Mouse (Mus musculus): ENCODE results near the gene Elk3. TPM values are rescaled to one million over a fixed set of nuclear protein-coding genes. Genes with fewer than 3 reads are reported as not detected.

Gene Elk3
- polyA plus RNA-seq, 1 experiment from 2014 or later: 51.7 TPM

- Histone ChIP-seq H3K4me2 (ENCODE audit: low read depth, severe bottlenecking) (no peak overlapping the region), H3K27me3 (ENCODE audit: control insufficient read depth, insufficient read depth, low read length) (no peaks in the 10 kb centered on the region), H3K4me3 (ENCODE audit: low read depth, low read length) (no peak overlapping the region), H3K9ac (ENCODE audit: low read length) (no peak overlapping the region), H3K9me3 (ENCODE audit: control insufficient read depth, low read length) (no peaks in the 10 kb centered on the region), H3K36me3 (ENCODE audit: control insufficient read depth, insufficient read depth, low read length) (no peaks in the 10 kb centered on the region), H3K4me1 (ENCODE audit: control insufficient read depth, insufficient read depth, low read length) (peaks cover 6% of the 10 kb centered on the region), H3K27ac (replicated peaks; ENCODE audit: low read depth, low read length) (no peak overlapping the region)
- ATAC-seq (ENCODE audit: insufficient number of reproducible peaks, low FRiP score, low TSS enrichment, low read depth) (no peak), DNase-seq (ENCODE audit: low spot score) (no peak)
- WGBS: 46% methylated on average over 5 of the region's 5 CpGs
These were observed 13.2 kb downstream of the Elk3 start for GRCm38 (mm10) chr10:93297774-93298173.

DNA sequence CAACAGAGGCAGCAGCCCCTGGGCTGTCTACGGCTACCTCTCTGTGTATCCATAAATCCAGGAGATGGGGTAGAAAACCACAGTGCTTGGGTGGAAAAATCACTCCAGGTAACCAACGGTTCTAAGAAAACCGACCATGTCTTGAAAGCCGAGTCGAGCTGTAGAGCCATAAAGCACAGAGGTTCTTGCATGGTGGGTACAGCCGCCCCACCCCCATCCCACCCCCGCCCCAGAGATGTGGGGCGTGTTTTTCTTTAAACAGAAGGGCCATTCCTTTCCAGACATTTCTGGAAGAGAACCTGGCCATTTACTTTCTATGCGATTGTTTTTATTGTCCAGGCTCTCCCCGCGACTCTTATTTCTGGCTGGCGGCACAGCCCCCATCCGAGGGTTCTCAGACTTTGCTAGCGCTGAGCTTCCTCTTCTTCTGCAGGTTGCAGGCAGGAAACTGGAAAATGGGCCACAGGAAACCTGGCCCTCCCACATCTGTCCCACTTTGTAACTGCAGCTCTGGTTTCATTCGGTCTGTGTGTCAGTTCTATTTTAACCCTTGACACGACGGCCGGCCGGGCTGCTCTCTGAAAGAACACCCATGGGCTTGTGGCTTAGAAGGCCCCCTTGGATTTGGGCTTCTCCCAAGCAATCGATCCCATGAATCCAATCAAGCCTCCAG lies 16.3 kb downstream of the Elk3 start:
- Histone ChIP-seq H3K36me3 (ENCODE audit: control insufficient read depth, insufficient read depth, low read length) (no peaks in the 10 kb centered on the region), H3K4me2 (ENCODE audit: low read depth, severe bottlenecking) (peak overlapping the region; percentile 18), H3K27ac (replicated peaks; ENCODE audit: low read depth, low read length) (peak overlapping the region; percentile 90), H3K4me3 (ENCODE audit: low read depth, low read length) (peak overlapping the region; percentile 12; the same call in 1 of the 2 replicates), H3K4me1 (ENCODE audit: control insufficient read depth, insufficient read depth, low read length) (peaks cover 6% of the 10 kb centered on the region), H3K9ac (ENCODE audit: low read length) (peak overlapping the region; percentile 9; the same call in 1 of the 2 replicates), H3K9me3 (ENCODE audit: control insufficient read depth, low read length) (no peaks in the 10 kb centered on the region), H3K27me3 (ENCODE audit: control insufficient read depth, insufficient read depth, low read length) (no peaks in the 10 kb centered on the region)
- WGBS: 27% methylated on average over 20 of the region's 20 CpGs
- DNase-seq (ENCODE audit: low spot score) (peak; percentile 72), ATAC-seq (ENCODE audit: insufficient number of reproducible peaks, low FRiP score, low TSS enrichment, low read depth) (peak; percentile 67; the same call in 1 of the 2 replicates)

GRCm38 (mm10) chr10:93293621-93294020 lies 17.3 kb downstream of the Elk3 start:
- WGBS: 75% methylated on average over 7 of the region's 7 CpGs
- no peak overlapping the region for H3K4me3 ChIP-seq (ENCODE audit: low read depth, low read length)

GRCm38 (mm10) chr10:93291843-93292242 lies 19.1 kb downstream of the Elk3 start:
- no peak overlapping the region for H3K4me2 ChIP-seq (ENCODE audit: low read depth, severe bottlenecking)
- no peaks in the 10 kb centered on the region for H3K9me3 ChIP-seq (ENCODE audit: control insufficient read depth, low read length)
- DNase-seq (ENCODE audit: low spot score) (peak; percentile 86), ATAC-seq (ENCODE audit: insufficient number of reproducible peaks, low FRiP score, low TSS enrichment, low read depth) (no peak)
- H3K4me3 ChIP-seq (ENCODE audit: low read depth, low read length): no peak overlapping the region
- H3K9ac ChIP-seq (ENCODE audit: low read length): no peak overlapping the region
- peaks cover 6% of the 10 kb centered on the region for H3K4me1 ChIP-seq (ENCODE audit: control insufficient read depth, insufficient read depth, low read length)
- 6% methylated on average over 6 of the region's 6 CpGs for WGBS
- H3K27me3 ChIP-seq (ENCODE audit: control insufficient read depth, insufficient read depth, low read length): no peaks in the 10 kb centered on the region
- H3K27ac ChIP-seq (replicated peaks; ENCODE audit: low read depth, low read length): no peak overlapping the region
- H3K36me3 ChIP-seq (ENCODE audit: control insufficient read depth, insufficient read depth, low read length): peaks cover 4% of the 10 kb centered on the region; the same call in 1 of the 2 replicates

More at GRCm38 (mm10) chr10:93293621-93294020, 17.3 kb downstream of the Elk3 start:
- Histone ChIP-seq H3K4me2 (ENCODE audit: low read depth, severe bottlenecking) (no peak overlapping the region), H3K36me3 (ENCODE audit: control insufficient read depth, insufficient read depth, low read length) (no peaks in the 10 kb centered on the region), H3K9me3 (ENCODE audit: control insufficient read depth, low read length) (no peaks in the 10 kb centered on the region), H3K27me3 (ENCODE audit: control insufficient read depth, insufficient read depth, low read length) (no peaks in the 10 kb centered on the region), H3K27ac (replicated peaks; ENCODE audit: low read depth, low read length) (no peak overlapping the region; the same call in 1 of the 2 replicates), H3K9ac (ENCODE audit: low read length) (no peak overlapping the region), H3K4me1 (ENCODE audit: control insufficient read depth, insufficient read depth, low read length) (peaks cover 6% of the 10 kb centered on the region)
- ATAC-seq (ENCODE audit: insufficient number of reproducible peaks, low FRiP score, low TSS enrichment, low read depth): no peak
- DNase-seq (ENCODE audit: low spot score): no peak

GRCm38 (mm10) chr10:93291352-93291751 lies 19.6 kb downstream of the Elk3 start:
- Histone ChIP-seq H3K4me2 (ENCODE audit: low read depth, severe bottlenecking) (no peak overlapping the region), H3K27ac (replicated peaks; ENCODE audit: low read depth, low read length) (no peak overlapping the region), H3K36me3 (ENCODE audit: control insufficient read depth, insufficient read depth, low read length) (peaks cover 4% of the 10 kb centered on the region; the same call in 1 of the 2 replicates), H3K27me3 (ENCODE audit: control insufficient read depth, insufficient read depth, low read length) (no peaks in the 10 kb centered on the region), H3K9ac (ENCODE audit: low read length) (no peak overlapping the region), H3K9me3 (ENCODE audit: control insufficient read depth, low read length) (no peaks in the 10 kb centered on the region), H3K4me1 (ENCODE audit: control insufficient read depth, insufficient read depth, low read length) (peaks cover 6% of the 10 kb centered on the region), H3K4me3 (ENCODE audit: low read depth, low read length) (no peak overlapping the region)
- ATAC-seq (ENCODE audit: insufficient number of reproducible peaks, low FRiP score, low TSS enrichment, low read depth): peak; percentile 29; the same call in 1 of the 2 replicates
- WGBS: 48% methylated on average over 7 of the region's 7 CpGs
- DNase-seq (ENCODE audit: low spot score): peak; percentile 65

DNA sequence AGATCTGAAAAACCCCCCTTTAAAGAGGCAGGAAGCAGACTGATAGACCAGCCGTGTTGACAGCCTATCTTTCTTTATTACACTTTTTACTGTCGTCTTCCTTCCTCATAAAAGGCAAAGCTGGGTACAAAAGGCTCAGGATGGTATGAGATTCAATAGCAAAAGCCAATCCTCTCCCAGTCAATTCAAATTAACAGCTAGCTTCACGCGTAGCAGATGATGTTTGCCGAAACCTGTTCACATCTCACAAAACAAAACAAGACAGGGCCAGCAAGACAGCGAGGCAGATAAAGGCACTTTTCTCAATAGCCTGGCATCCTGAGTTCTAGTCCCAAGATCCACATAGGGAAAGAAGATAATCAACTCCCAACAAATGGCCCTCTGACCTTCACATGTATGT lies 21.5 kb downstream of the Elk3 start:
- Histone ChIP-seq H3K27ac (replicated peaks; ENCODE audit: low read depth, low read length) (no peak overlapping the region), H3K4me1 (ENCODE audit: control insufficient read depth, insufficient read depth, low read length) (0 out of 2 replicates have a peak, but pooled peaks cover 1% of the 10 kb centered on the region), H3K36me3 (ENCODE audit: control insufficient read depth, insufficient read depth, low read length) (peaks cover 5% of the 10 kb centered on the region; the same call in 1 of the 2 replicates), H3K9ac (ENCODE audit: low read length) (no peak overlapping the region), H3K4me3 (ENCODE audit: low read depth, low read length) (no peak overlapping the region), H3K4me2 (ENCODE audit: low read depth, severe bottlenecking) (no peak overlapping the region), H3K9me3 (ENCODE audit: control insufficient read depth, low read length) (no peaks in the 10 kb centered on the region), H3K27me3 (ENCODE audit: control insufficient read depth, insufficient read depth, low read length) (no peaks in the 10 kb centered on the region)
- 53% methylated on average over 6 of the region's 6 CpGs for WGBS
- no peak for DNase-seq (ENCODE audit: low spot score)
- ATAC-seq (ENCODE audit: insufficient number of reproducible peaks, low FRiP score, low TSS enrichment, low read depth): no peak

- ATAC-seq (ENCODE audit: insufficient number of reproducible peaks, low FRiP score, low TSS enrichment, low read depth): no peak
- no peak overlapping the region for H3K4me3 ChIP-seq (ENCODE audit: low read depth, low read length)
- no peak overlapping the region for H3K9ac ChIP-seq (ENCODE audit: low read length)
- WGBS: 94% methylated on average over 4 of the region's 4 CpGs
- H3K36me3 ChIP-seq (ENCODE audit: control insufficient read depth, insufficient read depth, low read length): peaks cover 12% of the 10 kb centered on the region; the same call in 1 of the 2 replicates
- H3K27me3 ChIP-seq (ENCODE audit: control insufficient read depth, insufficient read depth, low read length): no peaks in the 10 kb centered on the region
- no peaks in the 10 kb centered on the region for H3K4me1 ChIP-seq (ENCODE audit: control insufficient read depth, insufficient read depth, low read length)
- DNase-seq (ENCODE audit: low spot score): no peak
- H3K9me3 ChIP-seq (ENCODE audit: control insufficient read depth, low read length): no peaks in the 10 kb centered on the region
- H3K4me2 ChIP-seq (ENCODE audit: low read depth, severe bottlenecking): no peak overlapping the region
- no peak overlapping the region for H3K27ac ChIP-seq (replicated peaks; ENCODE audit: low read depth, low read length)
These were observed 22.6 kb downstream of the Elk3 start for GRCm38 (mm10) chr10:93288336-93288735.

- no peaks in the 10 kb centered on the region for H3K27me3 ChIP-seq (ENCODE audit: control insufficient read depth, insufficient read depth, low read length)
- 92% methylated on average over 8 of the region's 8 CpGs for WGBS
- H3K9me3 ChIP-seq (ENCODE audit: control insufficient read depth, low read length): no peaks in the 10 kb centered on the region
- peaks cover 12% of the 10 kb centered on the region; the same call in 1 of the 2 replicates for H3K36me3 ChIP-seq (ENCODE audit: control insufficient read depth, insufficient read depth, low read length)
- H3K27ac ChIP-seq (replicated peaks; ENCODE audit: low read depth, low read length): no peak overlapping the region
- no peaks in the 10 kb centered on the region for H3K4me1 ChIP-seq (ENCODE audit: control insufficient read depth, insufficient read depth, low read length)
- no peak overlapping the region for H3K9ac ChIP-seq (ENCODE audit: low read length)
- no peak overlapping the region for H3K4me2 ChIP-seq (ENCODE audit: low read depth, severe bottlenecking)
- no peak overlapping the region for H3K4me3 ChIP-seq (ENCODE audit: low read depth, low read length)
- DNase-seq (ENCODE audit: low spot score) (no peak), ATAC-seq (ENCODE audit: insufficient number of reproducible peaks, low FRiP score, low TSS enrichment, low read depth) (no peak)
These were observed 23.3 kb downstream of the Elk3 start for GRCm38 (mm10) chr10:93287551-93288145.

All from limb, embryonic 11.5 days (tissue).